13 mouse cellular contexts compared by ENCODE assay signal in the genomic region with DNA sequence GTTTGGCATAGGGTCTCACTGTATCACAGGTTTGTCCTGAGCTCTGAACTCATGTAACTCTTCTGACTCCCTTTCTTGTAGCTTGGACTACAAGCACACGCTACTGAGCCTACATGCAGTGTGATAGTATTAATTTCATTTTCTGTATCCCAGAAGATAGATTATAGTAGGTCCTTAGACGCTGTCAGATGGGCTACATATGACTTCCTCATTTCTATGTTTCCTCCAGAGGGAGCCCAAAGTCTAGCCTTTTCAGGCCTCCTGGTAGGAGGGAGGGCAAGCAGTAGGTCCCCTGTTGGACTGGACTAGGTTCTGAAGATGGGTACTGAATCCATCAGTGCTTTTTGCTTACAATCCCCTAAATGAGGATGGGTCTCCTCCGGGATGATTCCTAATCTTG. TPM values are rescaled to one million over a fixed set of nuclear protein-coding genes. Genes with fewer than 3 reads are reported as not detected.
A peak's percentile ranks its signal among the peaks of the same experiment; 100 is the strongest.
DNase-seq lines count a peak whose midpoint lies in the region; ATAC-seq and TF ChIP-seq lines count a peak whose summit lies in the region.
"Had no signal": no experiment of that assay in that cellular context is flagged by ENCODE, and none has a peak within 500 bp of the region (broad histone marks: within the 10 kb centered on the region; RNA-seq: fewer than 3 reads in every experiment).

No protein-coding gene starts in this region.

- no peaks in the 10 kb centered on the region for H3K36me3 ChIP-seq in liver, embryonic 14.5 days (replicated peaks; ENCODE audit: control insufficient read depth, insufficient read depth, low read depth)
- H3K36me3 ChIP-seq in MEL (ENCODE audit: control insufficient read depth in 1 of 2, insufficient read depth in 2 of 2, low read length in 2 of 2) = peaks cover 0 to 31% of the 10 kb centered on the region in 2 experiments; a peak in 2 of 4 replicates
- peaks cover 4% of the 10 kb centered on the region; the same call in 1 of the 2 replicates for H3K36me3 ChIP-seq in midbrain, embryonic 16.5 days (ENCODE audit: control insufficient read depth, insufficient read depth, low read length)

- H3K4me1 ChIP-seq in liver, embryonic 14.5 days (replicated peaks; ENCODE audit: control insufficient read depth in 2 of 2, insufficient read depth in 2 of 2, low read length in 1 of 2) = peaks cover 0 to 12% of the 10 kb centered on the region in 2 experiments; a peak in 3 of 4 replicates
- peaks cover 30 to 37% of the 10 kb centered on the region in 2 experiments for H3K4me1 ChIP-seq in MEL (ENCODE audit: control insufficient read depth in 1 of 2, insufficient read depth in 2 of 2, low read length in 2 of 2)
- no peaks in the 10 kb centered on the region for H3K4me1 ChIP-seq in midbrain, embryonic 16.5 days (ENCODE audit: control insufficient read depth, insufficient read depth, low read length)
- H3K4me1 ChIP-seq: limb, embryonic 15.5 days had no signal

- TF ChIP-seq CTCF in liver, embryonic 14.5 days (IDR thresholded peaks at IDR 0.05; ENCODE audit: low read depth) = peak; percentile 29; the same call in 1 of the 2 replicates
- peak; percentile 26 to 86 (median 52); a peak in 5 of 6 replicates for TF ChIP-seq CTCF in MEL (IDR thresholded peaks at IDR 0.05 in 2 of 3, conservative IDR thresholded peaks at IDR 0.05 in 1 of 3; ENCODE audit: control insufficient read depth in 1 of 3, insufficient read depth in 1 of 3, low read depth in 2 of 3, low read length in 3 of 3, poor library complexity in 1 of 3, severe bottlenecking in 1 of 3)

- no peak for TF ChIP-seq POLR2A in MEL (IDR thresholded peaks at IDR 0.05; ENCODE audit: control insufficient read depth in 1 of 2, insufficient read depth in 1 of 2, low read depth in 1 of 2, low read length in 2 of 2, poor library complexity in 1 of 2)

- H3K4me2 ChIP-seq in liver, embryonic 14.5 days (ENCODE audit: low read depth) = no peak overlapping the region
- no peak overlapping the region for H3K4me2 ChIP-seq in midbrain, embryonic 16.5 days (ENCODE audit: low read length)
- H3K4me2 ChIP-seq: limb, embryonic 15.5 days; neural tube, embryonic 13.5 days had no signal

- H3K27me3 ChIP-seq in liver, embryonic 14.5 days (ENCODE audit: control insufficient read depth, insufficient read depth, low read length) = no peaks in the 10 kb centered on the region
- H3K27me3 ChIP-seq in MEL (ENCODE audit: control insufficient read depth in 1 of 2, insufficient read depth in 2 of 2, low read length in 2 of 2) = no peaks in the 10 kb centered on the region
- H3K27me3 ChIP-seq in midbrain, embryonic 16.5 days (ENCODE audit: control insufficient read depth, insufficient read depth, low read depth, low read length) = no peaks in the 10 kb centered on the region
- H3K27me3 ChIP-seq: limb, embryonic 15.5 days; neural tube, embryonic 13.5 days had no signal

- TF ChIP-seq RAD21 in MEL (IDR thresholded peaks at IDR 0.05; ENCODE audit: low read depth, low read length) = peak; percentile 89

- H3K27ac ChIP-seq in liver, embryonic 14.5 days = no peak overlapping the region
- H3K27ac ChIP-seq in MEL (ENCODE audit: control insufficient read depth, low read depth, low read length) = peak overlapping the region; percentile 31; the same call in 1 of the 2 replicates
- no peak overlapping the region for H3K27ac ChIP-seq in midbrain, embryonic 16.5 days (ENCODE audit: low read length)
- H3K27ac ChIP-seq: limb, embryonic 15.5 days; neural tube, embryonic 13.5 days had no signal

- DNase-seq in cerebellum, adult 8-10 months = peak; percentile 3
- DNase-seq in cerebellum, postnatal 25 days = no peak
- no peak for DNase-seq in liver, embryonic 14.5 days (ENCODE audit: low read depth in 3 of 3, low spot score in 3 of 3)
- DNase-seq in liver (no peak), MEL (ENCODE audit: low read depth, low spot score) (peak; percentile 88)
- peak; percentile 10 for DNase-seq in lung, postnatal 36 days
- no peak for DNase-seq in adrenal gland, postnatal 10 days
- DNase-seq: heart, postnatal 36 days; right cerebral cortex, adult 18-20 months; thymus, postnatal 36 days had no signal

- WGBS in liver, embryonic 14.5 days (ENCODE audit: insufficient replicate concordance) = 45% methylated on average over 3 of the region's 3 CpGs
- WGBS in midbrain, embryonic 16.5 days = 83% methylated on average over 3 of the region's 3 CpGs

- H3K4me3 ChIP-seq in liver, embryonic 14.5 days (ENCODE audit: insufficient read depth in 1 of 2, low read depth in 2 of 2, low read length in 2 of 2) = no peak overlapping the region
- H3K4me3 ChIP-seq in MEL (ENCODE audit: control insufficient read depth in 1 of 2, insufficient read depth in 1 of 2, low read depth in 2 of 2, low read length in 2 of 2) = peak overlapping the region; percentile 25 to 49; a peak in 3 of 4 replicates
- no peak overlapping the region for H3K4me3 ChIP-seq in midbrain, embryonic 16.5 days (ENCODE audit: low read depth, low read length)
- H3K4me3 ChIP-seq: limb, embryonic 15.5 days; neural tube, embryonic 13.5 days had no signal

- no peaks in the 10 kb centered on the region for H3K9me3 ChIP-seq in liver, embryonic 14.5 days (ENCODE audit: control insufficient read depth, low read length)
- no peaks in the 10 kb centered on the region for H3K9me3 ChIP-seq in MEL (replicated peaks; ENCODE audit: insufficient read depth, low read length)
- H3K9me3 ChIP-seq in midbrain, embryonic 16.5 days (replicated peaks; ENCODE audit: control insufficient read depth, low read length, poor library complexity, severe bottlenecking) = no peaks in the 10 kb centered on the region
- H3K9me3 ChIP-seq: limb, embryonic 15.5 days; neural tube, embryonic 13.5 days had no signal

- no peak for TF ChIP-seq EP300 in liver, embryonic 14.5 days (IDR thresholded peaks at IDR 0.05; ENCODE audit: low read depth)
- peak in 1 of 2 experiments; percentile 41; a peak in 1 of 4 replicates for TF ChIP-seq EP300 in MEL (IDR thresholded peaks at IDR 0.05; ENCODE audit: low read depth in 1 of 2, low read length in 2 of 2)

- no peaks in the 10 kb centered on the region for H3K79me2 ChIP-seq in MEL (ENCODE audit: control insufficient read depth, insufficient read depth, low read length, poor library complexity)

- H3K9ac ChIP-seq in liver, embryonic 14.5 days (replicated peaks) = no peak overlapping the region
- peak overlapping the region; percentile 53 for H3K9ac ChIP-seq in MEL (ENCODE audit: control insufficient read depth, low read depth, low read length, poor library complexity, severe bottlenecking)
- no peak overlapping the region for H3K9ac ChIP-seq in midbrain, embryonic 16.5 days (ENCODE audit: low read depth, low read length)
- H3K9ac ChIP-seq: limb, embryonic 15.5 days; neural tube, embryonic 13.5 days had no signal

- no peak for ATAC-seq in liver, embryonic 14.5 days (ENCODE audit: insufficient read depth)
- no peak for ATAC-seq in midbrain, embryonic 16.5 days

TF ChIP-seq in MEL, 35 proteins besides CTCF, POLR2A, EP300 and RAD21 (continues in another document):
- TF ChIP-seq MXI1 (IDR thresholded peaks at IDR 0.05; ENCODE audit: low read depth, low read length) (peak; percentile 68), MAFK (IDR thresholded peaks at IDR 0.05; ENCODE audit: borderline replicate concordance, low read depth, low read length) (no peak), CHD2 (IDR thresholded peaks at IDR 0.05; ENCODE audit: low read length) (no peak), ZKSCAN1 (IDR thresholded peaks at IDR 0.05; ENCODE audit: low read depth, low read length) (0 out of 2 replicates have a peak, but pooled peaks have one; percentile 25), MAZ (IDR thresholded peaks at IDR 0.05; ENCODE audit: low read depth, low read length) (peak; percentile 69; the same call in 1 of the 2 replicates), TBP (IDR thresholded peaks at IDR 0.05; ENCODE audit: low read depth, low read length) (0 out of 2 replicates have a peak, but pooled peaks have one; percentile 45), UBTF (IDR thresholded peaks at IDR 0.05; ENCODE audit: borderline replicate concordance, insufficient read depth, low read depth, low read length) (no peak), MYC (IDR thresholded peaks at IDR 0.05; ENCODE audit: low read depth, low read length) (peak; percentile 55; the same call in 1 of the 2 replicates), MYB (IDR thresholded peaks at IDR 0.05; ENCODE audit: low read depth, low read length) (no peak), GATA1 (IDR thresholded peaks at IDR 0.05; ENCODE audit: low read depth, low read length) (peak; percentile 36; the same call in 1 of the 2 replicates), SMC3 (IDR thresholded peaks at IDR 0.05; ENCODE audit: low read depth, low read length) (peak; percentile 84), ZC3H11A (IDR thresholded peaks at IDR 0.05; ENCODE audit: low read depth, low read length) (peak; percentile 72), ETS1 (IDR thresholded peaks at IDR 0.05; ENCODE audit: low read depth, low read length) (0 out of 2 replicates have a peak, but pooled peaks have one; percentile 42)

RNA-seq across cellular contexts. Expression of gene Cdkl3, which starts 39.2 kb away (rescaled TPM):
- 0.36 and 0.75 TPM in 2 replicates for polyA plus RNA-seq in liver, embryonic 14.5 days (2012; rRNA removed)
- 0.81 and 0.95 TPM in 2 replicates for polyA plus RNA-seq in liver, embryonic 14.5 days (2014; fragmentation: Nextera tagmentation; extraction: Ambion mirVana)
- total RNA-seq in MEL (2012; rRNA removed) = 4.4 and 4.9 TPM in 2 replicates
- polyA plus RNA-seq in MEL (2012; ENCODE audit: insufficient read depth in 1 of 2, insufficient read length in 2 of 2, low read depth in 1 of 2, low replicate concordance in 2 of 2, missing spikeins in 1 of 2) = 1 to 10 TPM in 1 of 2 experiments, not detected in 1; 3.7 TPM
- total RNA-seq in adrenal gland, postnatal 10 days (2021) = 1 to 10 TPM; 8.1 to 8.2 TPM
- 33.8 and 34.4 TPM in 2 replicates for polyA plus RNA-seq in midbrain, embryonic 16.5 days (2015; fragmentation: Nextera tagmentation; extraction: Ambion mirVana)

RNA-seq across cellular contexts. Expression of gene Ube2b, which starts 42.7 kb away (rescaled TPM):
- polyA plus RNA-seq in liver, embryonic 14.5 days (2012; rRNA removed) = 33.5 and 61.0 TPM in 2 replicates
- polyA plus RNA-seq in liver, embryonic 14.5 days (2014; fragmentation: Nextera tagmentation; extraction: Ambion mirVana) = 49.5 and 54.8 TPM in 2 replicates
- total RNA-seq in MEL (2012; rRNA removed) = 35.4 and 39.5 TPM in 2 replicates
- 100 to 1,000 TPM in 1 of 2 experiments, not detected in 1; 112 TPM for polyA plus RNA-seq in MEL (2012; ENCODE audit: insufficient read depth in 1 of 2, insufficient read length in 2 of 2, low read depth in 1 of 2, low replicate concordance in 2 of 2, missing spikeins in 1 of 2)
- total RNA-seq in adrenal gland, postnatal 10 days (2021) = 100 to 1,000 TPM; 131 to 155 TPM
- polyA plus RNA-seq in midbrain, embryonic 16.5 days (2015; fragmentation: Nextera tagmentation; extraction: Ambion mirVana) = 237 and 256 TPM in 2 replicates

RNA-seq across cellular contexts. Expression of gene Ppp2ca, which starts 55.3 kb away (rescaled TPM):
- polyA plus RNA-seq in liver, embryonic 14.5 days (2012; rRNA removed) = 18.8 and 24.0 TPM in 2 replicates
- polyA plus RNA-seq in liver, embryonic 14.5 days (2014; fragmentation: Nextera tagmentation; extraction: Ambion mirVana) = 37.5 and 41.6 TPM in 2 replicates
- 78.2 and 89.5 TPM in 2 replicates for total RNA-seq in MEL (2012; rRNA removed)
- 100 to 1,000 TPM; 102 to 113 TPM for polyA plus RNA-seq in MEL (2012; ENCODE audit: insufficient read depth in 1 of 2, insufficient read length in 2 of 2, low read depth in 1 of 2, low replicate concordance in 2 of 2, missing spikeins in 1 of 2)
- 10 to 100 TPM; 67.9 to 69.5 TPM for total RNA-seq in adrenal gland, postnatal 10 days (2021)
- 122 and 123 TPM in 2 replicates for polyA plus RNA-seq in midbrain, embryonic 16.5 days (2015; fragmentation: Nextera tagmentation; extraction: Ambion mirVana)

Comparison
In these comparisons a context has a peak if more than half of its experiments do, and no peak if none do; other contexts are left out.
1. DNase-seq: peak in cerebellum, adult 8-10 months (single experiment), MEL (single experiment) and lung, postnatal 36 days (single experiment); none in cerebellum, postnatal 25 days (0 of 2), liver, embryonic 14.5 days (0 of 3), liver (single experiment) and adrenal gland, postnatal 10 days (single experiment).
2. H3K4me3 ChIP-seq: peak in MEL (2 of 2); none in liver, embryonic 14.5 days (0 of 2) and midbrain, embryonic 16.5 days (single experiment).